Mouse (Mus musculus) spleen, adult 2 months (tissue): ENCODE data around the gene B3glct.

ENCODE experiments used
- CTCF ChIP-seq: fragments of 200-500 bp; IDR thresholded peaks from 2 replicates; pipeline ENCODE4 v1.5.1; 2011; ENCODE audit warnings: mild to moderate bottlenecking, inconsistent platforms; ENCODE audit not compliant: insufficient read depth, insufficient read length, insufficient replicate concordance; ENCODE audit errors: extremely low read depth
- POLR2A ChIP-seq: fragments of 200-500 bp; IDR thresholded peaks from 2 replicates; pipeline ENCODE4 v1.6.1; 2011; ENCODE audit warnings: low read depth, low read length, inconsistent platforms

DNA sequence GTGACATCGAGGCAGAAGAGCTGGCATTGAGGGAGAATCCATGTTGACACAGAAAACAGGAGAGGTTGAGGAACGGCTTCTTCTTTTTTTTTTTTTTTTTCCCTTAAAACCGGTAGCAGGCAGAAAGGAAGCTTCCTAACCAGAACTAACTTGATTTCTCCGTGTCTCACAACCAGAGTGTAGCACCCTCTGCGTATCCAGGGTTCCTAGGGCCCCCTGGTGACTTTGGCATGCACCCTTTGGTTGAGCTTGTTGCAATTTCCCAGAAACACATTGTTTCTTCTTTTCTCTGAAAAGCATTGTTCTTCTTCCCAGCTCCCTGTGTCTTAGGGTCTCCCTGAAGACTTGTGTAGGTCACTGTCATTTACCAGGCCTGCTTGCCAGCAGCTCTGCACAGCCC, 73.8 kb downstream of the B3glct start:
- TF ChIP-seq CTCF (no peak), POLR2A (no peak)
